Mouse (Mus musculus): ENCODE results near the gene Tox2. TPM values are rescaled to one million over a fixed set of nuclear protein-coding genes. Genes with fewer than 3 reads are reported as not detected.
A peak's percentile ranks its signal among the peaks of the same experiment; 100 is the strongest.

The Tox2 gene
- polyA plus RNA-seq, 1 experiment from 2014 or later = 22.7 TPM

GRCm38 (mm10) chr2:163267097-163267496, 64.2 kb downstream of the Tox2 start:
- ATAC-seq (ENCODE audit: low read depth) = no peak
- H3K9ac ChIP-seq = no peak overlapping the region
- H3K27me3 ChIP-seq = no peaks in the 10 kb centered on the region
- no peak overlapping the region for H3K27ac ChIP-seq (replicated peaks)
- no peaks in the 10 kb centered on the region for H3K36me3 ChIP-seq
- no peak overlapping the region for H3K4me2 ChIP-seq
- H3K4me1 ChIP-seq (replicated peaks) = peaks cover 6% of the 10 kb centered on the region; the same call in 1 of the 2 replicates
- no peak overlapping the region for H3K4me3 ChIP-seq
- no peaks in the 10 kb centered on the region for H3K9me3 ChIP-seq

- peaks cover 24% of the 10 kb centered on the region; the same call in 1 of the 2 replicates for H3K27me3 ChIP-seq
- H3K4me1 ChIP-seq (replicated peaks) = peaks cover 6% of the 10 kb centered on the region; the same call in 1 of the 2 replicates
- H3K4me2 ChIP-seq = no peak overlapping the region
- 65% methylated on average over 8 of the region's 8 CpGs for WGBS
- no peaks in the 10 kb centered on the region for H3K36me3 ChIP-seq
- ATAC-seq (ENCODE audit: low read depth) = no peak
- no peak overlapping the region for H3K9ac ChIP-seq
- H3K4me3 ChIP-seq = no peak overlapping the region
- H3K27ac ChIP-seq (replicated peaks) = no peak overlapping the region
- H3K9me3 ChIP-seq = no peaks in the 10 kb centered on the region
Measured at GRCm38 (mm10) chr2:163271581-163272492, 68.9 kb downstream of the Tox2 start.

GRCm38 (mm10) chr2:163273815-163274214, 70.9 kb downstream of the Tox2 start:
- H3K4me2 ChIP-seq = no peak overlapping the region
- no peak overlapping the region for H3K9ac ChIP-seq
- WGBS = 78% methylated on average over 8 of the region's 8 CpGs
- no peaks in the 10 kb centered on the region for H3K9me3 ChIP-seq
- no peak overlapping the region for H3K4me3 ChIP-seq
- H3K27ac ChIP-seq (replicated peaks) = no peak overlapping the region
- peaks cover 33% of the 10 kb centered on the region for H3K27me3 ChIP-seq
- ATAC-seq (ENCODE audit: low read depth) = no peak
- no peaks in the 10 kb centered on the region for H3K36me3 ChIP-seq
- peaks cover 16% of the 10 kb centered on the region for H3K4me1 ChIP-seq (replicated peaks)

GRCm38 (mm10) chr2:163275986-163276385, 73.1 kb downstream of the Tox2 start:
- Histone ChIP-seq H3K4me2 (no peak overlapping the region), H3K4me1 (replicated peaks) (peaks cover 16% of the 10 kb centered on the region), H3K27ac (replicated peaks) (no peak overlapping the region), H3K4me3 (no peak overlapping the region), H3K9me3 (no peaks in the 10 kb centered on the region), H3K9ac (no peak overlapping the region), H3K36me3 (no peaks in the 10 kb centered on the region), H3K27me3 (peaks cover 48% of the 10 kb centered on the region)
- WGBS = 90% methylated on average over 14 of the region's 14 CpGs
- no peak for ATAC-seq (ENCODE audit: low read depth)

GRCm38 (mm10) chr2:163277979-163278378, 75.1 kb downstream of the Tox2 start:
- H3K36me3 ChIP-seq = no peaks in the 10 kb centered on the region
- H3K27me3 ChIP-seq = peaks cover 67% of the 10 kb centered on the region
- no peak overlapping the region for H3K9ac ChIP-seq
- H3K4me1 ChIP-seq (replicated peaks) = peaks cover 10% of the 10 kb centered on the region
- no peak overlapping the region for H3K4me2 ChIP-seq
- no peak overlapping the region for H3K27ac ChIP-seq (replicated peaks)
- no peak for ATAC-seq (ENCODE audit: low read depth)
- H3K9me3 ChIP-seq = no peaks in the 10 kb centered on the region
- WGBS = 52% methylated on average over 9 of the region's 9 CpGs
- no peak overlapping the region for H3K4me3 ChIP-seq

GRCm38 (mm10) chr2:163280636-163281322, 77.9 kb downstream of the Tox2 start:
- WGBS = 76% methylated on average over 16 of the region's 23 CpGs
- Histone ChIP-seq H3K27ac (replicated peaks) (no peak overlapping the region), H3K36me3 (no peaks in the 10 kb centered on the region), H3K4me2 (no peak overlapping the region), H3K9ac (no peak overlapping the region), H3K4me1 (replicated peaks) (peaks cover 31% of the 10 kb centered on the region), H3K27me3 (peaks cover 71% of the 10 kb centered on the region), H3K4me3 (no peak overlapping the region), H3K9me3 (no peaks in the 10 kb centered on the region)
- no peak for ATAC-seq (ENCODE audit: low read depth)

- Histone ChIP-seq H3K9me3 (no peaks in the 10 kb centered on the region), H3K9ac (no peak overlapping the region), H3K27ac (replicated peaks) (peak overlapping the region; percentile 77), H3K36me3 (no peaks in the 10 kb centered on the region), H3K4me2 (0 out of 2 replicates have a peak overlapping the region, but pooled peaks have one; percentile 22), H3K4me1 (replicated peaks) (peaks cover 44% of the 10 kb centered on the region), H3K27me3 (peaks cover 78% of the 10 kb centered on the region), H3K4me3 (no peak overlapping the region)
- peak; percentile 66; the same call in 1 of the 2 replicates for ATAC-seq (ENCODE audit: low read depth)
- WGBS = 28% methylated on average over 7 of the region's 7 CpGs
Measured at GRCm38 (mm10) chr2:163284856-163285255, 81.9 kb downstream of the Tox2 start.

- 0 out of 2 replicates have a peak overlapping the region, but pooled peaks have one; percentile 22 for H3K4me2 ChIP-seq
- no peaks in the 10 kb centered on the region for H3K36me3 ChIP-seq
- H3K4me3 ChIP-seq = no peak overlapping the region
- H3K9ac ChIP-seq = no peak overlapping the region
- peaks cover 79% of the 10 kb centered on the region for H3K27me3 ChIP-seq
- WGBS = 33% methylated on average over 9 of the region's 9 CpGs
- H3K4me1 ChIP-seq (replicated peaks) = peaks cover 48% of the 10 kb centered on the region
- H3K27ac ChIP-seq (replicated peaks) = peak overlapping the region; percentile 65
- no peak for ATAC-seq (ENCODE audit: low read depth)
- H3K9me3 ChIP-seq = no peaks in the 10 kb centered on the region
Measured at GRCm38 (mm10) chr2:163285335-163285734, 82.4 kb downstream of the Tox2 start.

GRCm38 (mm10) chr2:163285762-163286161, 82.8 kb downstream of the Tox2 start:
- no peak for ATAC-seq (ENCODE audit: low read depth)
- Histone ChIP-seq H3K4me2 (0 out of 2 replicates have a peak overlapping the region, but pooled peaks have one; percentile 22), H3K9me3 (no peaks in the 10 kb centered on the region), H3K27ac (replicated peaks) (peak overlapping the region; percentile 65), H3K4me3 (no peak overlapping the region), H3K27me3 (peaks cover 83% of the 10 kb centered on the region), H3K36me3 (no peaks in the 10 kb centered on the region), H3K4me1 (replicated peaks) (peaks cover 53% of the 10 kb centered on the region), H3K9ac (no peak overlapping the region)
- WGBS = 52% methylated on average over 7 of the region's 7 CpGs

- peak overlapping the region; percentile 41 for H3K9ac ChIP-seq
- peaks cover 53% of the 10 kb centered on the region for H3K4me1 ChIP-seq (replicated peaks)
- ATAC-seq (ENCODE audit: low read depth) = peak; percentile 55
- no peaks in the 10 kb centered on the region for H3K9me3 ChIP-seq
- peaks cover 83% of the 10 kb centered on the region for H3K27me3 ChIP-seq
- H3K4me2 ChIP-seq = peak overlapping the region; percentile 46
- H3K27ac ChIP-seq (replicated peaks) = peak overlapping the region; percentile 81
- H3K4me3 ChIP-seq = no peak overlapping the region
- 1% methylated on average over 21 of the region's 21 CpGs for WGBS
- no peaks in the 10 kb centered on the region for H3K36me3 ChIP-seq
Measured at GRCm38 (mm10) chr2:163288881-163289379, 86.0 kb downstream of the Tox2 start.

GRCm38 (mm10) chr2:163296999-163297630, 94.2 kb downstream of the Tox2 start:
- H3K4me2 ChIP-seq = peak overlapping the region; percentile 31
- ATAC-seq (ENCODE audit: low read depth) = peak; percentile 41; the same call in 1 of the 2 replicates
- H3K9ac ChIP-seq = no peak overlapping the region
- H3K4me3 ChIP-seq = no peak overlapping the region
- peaks cover 58% of the 10 kb centered on the region for H3K4me1 ChIP-seq (replicated peaks)
- peak overlapping the region; percentile 69 for H3K27ac ChIP-seq (replicated peaks)
- peaks cover 78% of the 10 kb centered on the region for H3K27me3 ChIP-seq
- H3K36me3 ChIP-seq = no peaks in the 10 kb centered on the region
- H3K9me3 ChIP-seq = no peaks in the 10 kb centered on the region
- WGBS = 18% methylated on average over 11 of the region's 11 CpGs

All from neural tube, embryonic 13.5 days (tissue).